Mouse (Mus musculus) midbrain, embryonic 13.5 days (tissue): ENCODE measurements at regions not wholly inside any gene's neighbourhood (a gene's known extent, or its start where the extent isn't known, plus 50 kb on each side); places are given as distances from the start of the nearest gene placed in this dataset.

Experiments used
- ATAC-seq: fragments of 200-750 bp; cut with Nextera tagmentation; 2 replicates; pipeline ENCODE4 v1.8.0; 2017; ENCODE audit warnings: mild to moderate bottlenecking, moderate TSS enrichment, moderate library complexity
- H3K27ac ChIP-seq: fragments of 300-500 bp; sonication (generic); 2 replicates; pipeline ENCODE4 v1.5.1; 2015; ENCODE audit warnings: inconsistent platforms, mild to moderate bottlenecking, moderate library complexity
- H3K27me3 ChIP-seq: fragments of 300-500 bp; sonication (generic); 2 replicates; pipeline ENCODE4 v1.6.1; 2015; ENCODE audit warnings: mild to moderate bottlenecking, inconsistent platforms
- H3K36me3 ChIP-seq: fragments of 300-500 bp; sonication (generic); 2 replicates; pipeline ENCODE4 v1.6.1; 2015; ENCODE audit warnings: mild to moderate bottlenecking, inconsistent platforms
- H3K4me1 ChIP-seq: fragments of 300-500 bp; sonication (generic); replicated peaks from 2 replicates; pipeline ENCODE4 v1.6.1; 2015; ENCODE audit warnings: inconsistent platforms
- H3K4me2 ChIP-seq: fragments of 300-500 bp; sonication (generic); replicated peaks from 2 replicates; pipeline ENCODE4 v1.6.1; 2015; ENCODE audit warnings: moderate library complexity, mild to moderate bottlenecking, inconsistent platforms
- H3K4me3 ChIP-seq: fragments of 300-500 bp; sonication (generic); replicated peaks from 2 replicates; pipeline ENCODE4 v1.5.1; 2015; ENCODE audit warnings: mild to moderate bottlenecking, inconsistent platforms
- H3K9ac ChIP-seq: fragments of 300-500 bp; sonication (generic); replicated peaks from 2 replicates; pipeline ENCODE4 v1.6.1; 2015; ENCODE audit warnings: mild to moderate bottlenecking, inconsistent platforms
- H3K9me3 ChIP-seq: fragments of 300-500 bp; sonication (generic); 2 replicates; pipeline ENCODE4 v1.6.1; 2016; ENCODE audit warnings: mild to moderate bottlenecking, inconsistent platforms
- WGBS: fragments of 180-500 bp; shearing (Covaris S2); methylation state at CpG from one replicate; pipeline ENCODE4 v1.1.7; 2015; 5-methylcytosine and 5-hydroxymethylcytosine counted together

- H3K4me1 ChIP-seq: no peaks in the 10 kb centered on the region
- H3K4me3 ChIP-seq: no peak overlapping the region
- H3K36me3 ChIP-seq: no peaks in the 10 kb centered on the region
- no peaks in the 10 kb centered on the region for H3K27me3 ChIP-seq
- 59% methylated on average over 6 of the region's 6 CpGs for WGBS
- no peaks in the 10 kb centered on the region for H3K9me3 ChIP-seq
- H3K4me2 ChIP-seq: no peak overlapping the region
- H3K27ac ChIP-seq: no peak overlapping the region
- ATAC-seq: no peak
- no peak overlapping the region for H3K9ac ChIP-seq
Measured at GRCm38 (mm10) chr8:55754189-55754588, 152.6 kb downstream of the Adam29 start.

- Histone ChIP-seq H3K9me3 (no peaks in the 10 kb centered on the region), H3K36me3 (no peaks in the 10 kb centered on the region), H3K4me1 (no peaks in the 10 kb centered on the region), H3K4me3 (no peak overlapping the region), H3K4me2 (no peak overlapping the region), H3K27me3 (no peaks in the 10 kb centered on the region), H3K27ac (no peak overlapping the region), H3K9ac (no peak overlapping the region)
- 81% methylated on average over 5 of the region's 5 CpGs for WGBS
- ATAC-seq: peak; percentile 66
Measured at GRCm38 (mm10) chr8:55724303-55725279, 182.2 kb downstream of the Adam29 start.

GRCm38 (mm10) chr8:55691791-55692190, 215.0 kb downstream of the Adam29 start:
- Histone ChIP-seq H3K4me1 (no peaks in the 10 kb centered on the region), H3K9ac (no peak overlapping the region), H3K4me3 (no peak overlapping the region), H3K36me3 (no peaks in the 10 kb centered on the region), H3K9me3 (no peaks in the 10 kb centered on the region), H3K27ac (no peak overlapping the region), H3K4me2 (no peak overlapping the region), H3K27me3 (no peaks in the 10 kb centered on the region)
- 88% methylated on average over 2 of the region's 2 CpGs for WGBS
- no peak for ATAC-seq

GRCm38 (mm10) chr8:55680436-55680835, 226.3 kb downstream of the Adam29 start:
- Histone ChIP-seq H3K4me3 (no peak overlapping the region), H3K4me2 (no peak overlapping the region), H3K36me3 (no peaks in the 10 kb centered on the region), H3K9ac (no peak overlapping the region), H3K27ac (no peak overlapping the region), H3K27me3 (no peaks in the 10 kb centered on the region), H3K9me3 (no peaks in the 10 kb centered on the region), H3K4me1 (no peaks in the 10 kb centered on the region)
- no peak for ATAC-seq
- WGBS: 90% methylated on average over 1 of the region's 1 CpGs

- H3K27me3 ChIP-seq: no peaks in the 10 kb centered on the region
- WGBS: 80% methylated on average over 2 of the region's 2 CpGs
- no peak overlapping the region for H3K9ac ChIP-seq
- no peak overlapping the region for H3K4me3 ChIP-seq
- H3K4me1 ChIP-seq: no peaks in the 10 kb centered on the region
- no peak for ATAC-seq
- no peaks in the 10 kb centered on the region for H3K36me3 ChIP-seq
- H3K27ac ChIP-seq: no peak overlapping the region
- H3K9me3 ChIP-seq: no peaks in the 10 kb centered on the region
- H3K4me2 ChIP-seq: no peak overlapping the region
Measured at GRCm38 (mm10) chr8:55638716-55639115, 268.0 kb downstream of the Adam29 start.

- no peak for ATAC-seq
- Histone ChIP-seq H3K4me1 (no peaks in the 10 kb centered on the region), H3K4me3 (no peak overlapping the region), H3K9ac (no peak overlapping the region), H3K9me3 (no peaks in the 10 kb centered on the region), H3K27ac (no peak overlapping the region), H3K27me3 (no peaks in the 10 kb centered on the region), H3K4me2 (no peak overlapping the region), H3K36me3 (no peaks in the 10 kb centered on the region)
- 82% methylated on average over 2 of the region's 2 CpGs for WGBS
Measured at GRCm38 (mm10) chr8:55622399-55622798, 284.3 kb downstream of the Adam29 start.
